Mouse (Mus musculus): ENCODE data around the gene Pip5k1a.

DNA sequence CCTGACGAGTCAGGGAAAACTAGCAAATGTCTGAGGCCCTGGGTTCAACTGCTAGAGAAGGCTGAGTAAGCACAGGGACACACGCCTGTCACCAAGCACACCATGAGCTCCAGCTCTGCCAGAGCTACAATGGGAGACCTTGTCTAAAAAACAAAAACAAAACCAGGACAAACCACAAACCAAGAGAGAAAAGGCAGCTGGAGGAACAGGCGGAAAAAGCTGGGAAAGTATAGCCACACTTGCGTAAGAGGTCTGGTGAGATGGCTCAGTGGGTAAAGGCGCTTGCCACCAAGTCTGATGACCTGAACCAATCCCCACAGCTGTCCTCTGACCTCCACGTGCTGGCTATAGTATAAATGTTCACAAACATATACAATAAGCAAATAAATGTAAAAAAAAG is 40.6 kb downstream of the Pip5k1a start:
- TF ChIP-seq CTCF (conservative IDR thresholded peaks at IDR 0.05; ENCODE audit: insufficient read depth, insufficient read length, low read depth, low read length) (no peak), POLR2A (IDR thresholded peaks at IDR 0.05; ENCODE audit: low read depth, low read length) (no peak)

Data from kidney, adult 2 months (tissue).